18 mouse cellular contexts compared by ENCODE assay signal in the genomic region with DNA sequence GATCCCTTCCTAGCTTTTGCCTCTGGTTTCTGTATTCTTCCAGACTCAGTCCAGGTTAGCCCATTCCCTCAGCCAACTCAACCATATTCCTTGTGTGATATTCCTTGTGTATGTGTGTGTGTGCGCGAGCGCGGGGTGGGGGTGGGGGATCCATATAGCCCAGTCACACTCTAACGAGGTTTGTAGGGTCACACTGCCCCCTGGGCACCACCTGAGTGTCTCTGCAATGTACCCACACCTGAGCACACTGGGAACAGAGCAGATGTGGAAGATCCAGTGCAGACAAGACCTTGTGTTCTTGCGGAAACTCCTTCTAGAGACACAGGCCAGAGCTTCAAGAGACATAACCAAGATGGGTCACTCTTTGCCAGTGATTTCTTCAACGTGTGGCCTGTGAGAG.
DNase-seq lines count a peak whose midpoint lies in the region; ATAC-seq and TF ChIP-seq lines count a peak whose summit lies in the region.
"Had no signal": no experiment of that assay in that cellular context is flagged by ENCODE, and none has a peak within 500 bp of the region (broad histone marks: within the 10 kb centered on the region; RNA-seq: fewer than 3 reads in every experiment).

No protein-coding gene starts in this region.

- no peak overlapping the region for H3K4me2 ChIP-seq in hindbrain, embryonic 11.5 days (replicated peaks; ENCODE audit: low read depth, low read length)
- no peak overlapping the region for H3K4me2 ChIP-seq in CH12.LX (ENCODE audit: insufficient read depth, low read depth, poor library complexity, severe bottlenecking)
- no peak overlapping the region; the same call in 1 of the 2 replicates for H3K4me2 ChIP-seq in forebrain, embryonic 14.5 days (ENCODE audit: low read length)
- no peak overlapping the region for H3K4me2 ChIP-seq in midbrain, embryonic 13.5 days (replicated peaks)
- H3K4me2 ChIP-seq: limb, embryonic 12.5 days had no signal

- no peak overlapping the region for H3K9ac ChIP-seq in hindbrain, embryonic 11.5 days (ENCODE audit: low read depth, low read length)
- H3K9ac ChIP-seq in CH12.LX (ENCODE audit: insufficient read depth, low read depth) = no peak overlapping the region
- H3K9ac ChIP-seq in forebrain, embryonic 14.5 days (ENCODE audit: low read length) = no peak overlapping the region; the same call in 1 of the 2 replicates
- no peak overlapping the region for H3K9ac ChIP-seq in midbrain, embryonic 13.5 days (replicated peaks)
- H3K9ac ChIP-seq: limb, embryonic 12.5 days had no signal

- WGBS in hindbrain, embryonic 10.5 days = 64% methylated on average over 7 of the region's 7 CpGs
- 70% methylated on average over 7 of the region's 7 CpGs for WGBS in hindbrain, embryonic 11.5 days
- WGBS in forebrain, embryonic 14.5 days = 56% methylated on average over 7 of the region's 7 CpGs
- 70% methylated on average over 7 of the region's 7 CpGs for WGBS in midbrain, embryonic 13.5 days

- TF ChIP-seq RAD21 in CH12.LX (IDR thresholded peaks at IDR 0.05; ENCODE audit: low read depth, low read length) = peak; percentile 58

- no peak for TF ChIP-seq EP300 in CH12.LX (IDR thresholded peaks at IDR 0.05; ENCODE audit: low read length)

- TF ChIP-seq POLR2A in CH12.LX (IDR thresholded peaks at IDR 0.05; ENCODE audit: low read depth, low read length) = no peak

- H3K36me3 ChIP-seq in hindbrain, embryonic 10.5 days = peaks cover 92% of the 10 kb centered on the region
- H3K36me3 ChIP-seq in hindbrain, embryonic 11.5 days (ENCODE audit: control insufficient read depth, insufficient read depth, low read length) = 0 out of 2 replicates have a peak, but pooled peaks cover 4% of the 10 kb centered on the region
- H3K36me3 ChIP-seq in CH12.LX (replicated peaks in 1 of 2; ENCODE audit: control insufficient read depth in 1 of 2, insufficient read depth in 1 of 2, low read length in 1 of 2) = peaks cover 30 to 89% of the 10 kb centered on the region in 2 experiments
- H3K36me3 ChIP-seq in forebrain, embryonic 14.5 days (ENCODE audit: control insufficient read depth, insufficient read depth, low read length) = peaks cover 7% of the 10 kb centered on the region; the same call in 1 of the 2 replicates
- H3K36me3 ChIP-seq in midbrain, embryonic 13.5 days = peaks cover 20% of the 10 kb centered on the region; the same call in 1 of the 2 replicates

- H3K79me2 ChIP-seq in CH12.LX (replicated peaks; ENCODE audit: control insufficient read depth, extremely low read depth, insufficient read depth, poor library complexity, severe bottlenecking) = no peaks in the 10 kb centered on the region; the same call in none of the 2 replicates

- H3K4me1 ChIP-seq in hindbrain, embryonic 10.5 days (replicated peaks) = peaks cover 74% of the 10 kb centered on the region
- peaks cover 20% of the 10 kb centered on the region for H3K4me1 ChIP-seq in hindbrain, embryonic 11.5 days (replicated peaks; ENCODE audit: control insufficient read depth, insufficient read depth, low read length)
- peaks cover 4 to 34% of the 10 kb centered on the region in 2 experiments for H3K4me1 ChIP-seq in CH12.LX (ENCODE audit: control insufficient read depth in 1 of 2, insufficient read depth in 2 of 2)
- H3K4me1 ChIP-seq in forebrain, embryonic 14.5 days (ENCODE audit: control insufficient read depth, insufficient read depth, low read length) = peaks cover 69% of the 10 kb centered on the region
- peaks cover 85% of the 10 kb centered on the region for H3K4me1 ChIP-seq in midbrain, embryonic 13.5 days (replicated peaks)

- dilution Hi-C loops in CH12.LX (cut with MboI; ENCODE audit: extremely low pct_ligation_motif_present, extremely low pct_unique_long_range_greater_than_20kb, low sequenced_read_pairs) = no loop called here

- in situ Hi-C loops in CH12.LX (cut with MboI; ENCODE audit: low pct_ligation_motif_present, low pct_unique_long_range_greater_than_20kb, low sequenced_read_pairs) = no loop called here

- no peak for ATAC-seq in hindbrain, embryonic 11.5 days (ENCODE audit: low FRiP score)
- ATAC-seq in forebrain, embryonic 14.5 days = no peak
- no peak for ATAC-seq in midbrain, embryonic 13.5 days
- ATAC-seq in inflammation-experienced regulatory T-cells, adult 6 months = no peak
- ATAC-seq: activated CD4-positive, CD25-positive, alpha-beta regulatory T cell, adult 4 months had no signal

- H3K9me3 ChIP-seq in hindbrain, embryonic 10.5 days = no peaks in the 10 kb centered on the region
- H3K9me3 ChIP-seq in hindbrain, embryonic 11.5 days (ENCODE audit: control insufficient read depth, low read length) = no peaks in the 10 kb centered on the region
- H3K9me3 ChIP-seq in CH12.LX (replicated peaks; ENCODE audit: low read length) = no peaks in the 10 kb centered on the region
- no peaks in the 10 kb centered on the region for H3K9me3 ChIP-seq in forebrain, embryonic 14.5 days (replicated peaks; ENCODE audit: control insufficient read depth, low read length)
- H3K9me3 ChIP-seq in midbrain, embryonic 13.5 days = no peaks in the 10 kb centered on the region
- H3K9me3 ChIP-seq: limb, embryonic 12.5 days had no signal

- peak in 1 of 2 experiments; percentile 59; a peak in 2 of 4 replicates for TF ChIP-seq CTCF in CH12.LX (conservative IDR thresholded peaks at IDR 0.05 in 1 of 2, IDR thresholded peaks at IDR 0.05 in 1 of 2; ENCODE audit: low read depth in 2 of 2, low read length in 2 of 2)

- H3K27ac ChIP-seq in hindbrain, embryonic 10.5 days = peak overlapping the region; percentile 77
- H3K27ac ChIP-seq in hindbrain, embryonic 11.5 days (ENCODE audit: low read depth, low read length) = no peak overlapping the region
- H3K27ac ChIP-seq in CH12.LX (ENCODE audit: insufficient read depth, low read depth) = no peak overlapping the region
- H3K27ac ChIP-seq in forebrain, embryonic 14.5 days (ENCODE audit: low read depth, low read length) = peak overlapping the region; percentile 83
- peak overlapping the region; percentile 70 for H3K27ac ChIP-seq in midbrain, embryonic 13.5 days
- H3K27ac ChIP-seq: limb, embryonic 12.5 days had no signal

- H3K4me3 ChIP-seq in hindbrain, embryonic 10.5 days = no peak overlapping the region
- no peak overlapping the region for H3K4me3 ChIP-seq in hindbrain, embryonic 11.5 days (ENCODE audit: low read depth, low read length)
- no peak overlapping the region for H3K4me3 ChIP-seq in CH12.LX (replicated peaks in 1 of 3; ENCODE audit: low read depth in 2 of 3, low read length in 2 of 3, poor library complexity in 1 of 3)
- H3K4me3 ChIP-seq in forebrain, embryonic 14.5 days (ENCODE audit: low read depth, low read length) = no peak overlapping the region
- H3K4me3 ChIP-seq in midbrain, embryonic 13.5 days (replicated peaks) = no peak overlapping the region
- H3K4me3 ChIP-seq: erythroblast, embryonic 14.5 days; limb, embryonic 12.5 days had no signal

- no peaks in the 10 kb centered on the region for H3K27me3 ChIP-seq in hindbrain, embryonic 10.5 days (ENCODE audit: insufficient read depth, poor library complexity, severe bottlenecking)
- H3K27me3 ChIP-seq in hindbrain, embryonic 11.5 days (ENCODE audit: control insufficient read depth, insufficient read depth, low read length) = no peaks in the 10 kb centered on the region
- no peaks in the 10 kb centered on the region for H3K27me3 ChIP-seq in CH12.LX (replicated peaks)
- H3K27me3 ChIP-seq in forebrain, embryonic 14.5 days (replicated peaks; ENCODE audit: control insufficient read depth, insufficient read depth, low read length) = no peaks in the 10 kb centered on the region
- no peaks in the 10 kb centered on the region for H3K27me3 ChIP-seq in midbrain, embryonic 13.5 days
- H3K27me3 ChIP-seq: limb, embryonic 12.5 days had no signal

- DNase-seq in hindbrain, embryonic 10.5 days (ENCODE audit: low spot score) = no peak
- no peak for DNase-seq in hindbrain, embryonic 11.5 days (ENCODE audit: low spot score)
- DNase-seq in CH12.LX (ENCODE audit: extremely low read depth) (no peak), adipocyte (ENCODE audit: low spot score) (no peak)
- DNase-seq in forebrain, embryonic 14.5 days (ENCODE audit: low spot score) = no peak
- no peak for DNase-seq in yolk sac, embryonic 10.5 days (ENCODE audit: low spot score)
- DNase-seq: B cell, adult 2 months; cerebellum, postnatal 10 days; gastrocnemius, postnatal 25 days; heart, postnatal 10 days; kidney, adult 9 months; spleen, adult 18-20 months; thymus, adult 2 months had no signal

TF ChIP-seq in CH12.LX, 34 proteins besides CTCF, POLR2A, EP300 and RAD21:
- peak; percentile 74 for TF ChIP-seq SMC3 (IDR thresholded peaks at IDR 0.05; ENCODE audit: low read depth, low read length)
- TF ChIP-seq MYC (IDR thresholded peaks at IDR 0.05; ENCODE audit: low read depth, low read length) = no peak

Comparison
In these comparisons a context has a peak if more than half of its experiments do, and no peak if none do; other contexts are left out.
1. H3K27ac ChIP-seq: peak in hindbrain, embryonic 10.5 days (single experiment), forebrain, embryonic 14.5 days (single experiment) and midbrain, embryonic 13.5 days (single experiment); none in hindbrain, embryonic 11.5 days (single experiment) and CH12.LX (single experiment).